Comparison of ENCODE assay signal across 8 mouse cellular contexts in genomic region chr8:126596097-126596634, GRCm38 (mm10). TPM values are rescaled to one million over a fixed set of nuclear protein-coding genes. Genes with fewer than 3 reads are reported as not detected.
DNase-seq lines count a peak whose midpoint lies in the region; ATAC-seq and TF ChIP-seq lines count a peak whose summit lies in the region.

No protein-coding gene starts in this region.

- H3K36me3 ChIP-seq in ES-Bruce4 (ENCODE audit: control insufficient read depth, insufficient read depth, low read length, poor library complexity, severe bottlenecking), result peaks cover 5% of the 10 kb centered on the region
- H3K36me3 ChIP-seq in lung, postnatal 0 days (ENCODE audit: insufficient read depth, low read length), result peaks cover 6% of the 10 kb centered on the region

- no peaks in the 10 kb centered on the region for H3K27me3 ChIP-seq in ES-Bruce4 (ENCODE audit: control insufficient read depth, insufficient read depth, low read length, poor library complexity, severe bottlenecking)
- H3K27me3 ChIP-seq in lung, postnatal 0 days (replicated peaks; ENCODE audit: insufficient read depth, low read length), result no peaks in the 10 kb centered on the region

- peak overlapping the region; percentile 99 for H3K9ac ChIP-seq in ES-Bruce4 (ENCODE audit: low read depth, poor library complexity, severe bottlenecking)
- peak overlapping the region; percentile 54; the same call in 1 of the 2 replicates for H3K9ac ChIP-seq in lung, postnatal 0 days (replicated peaks; ENCODE audit: low read depth)

- TF ChIP-seq CTCF in ES-Bruce4 (IDR thresholded peaks at IDR 0.05; ENCODE audit: low read depth, low read length), result no peak
- TF ChIP-seq CTCF in lung, postnatal 0 days (IDR thresholded peaks at IDR 0.05), result peak; percentile 30

- TF ChIP-seq POLR2A in ES-Bruce4 (IDR thresholded peaks at IDR 0.05; ENCODE audit: insufficient read depth, low read length), result no peak

- no peaks in the 10 kb centered on the region for H3K9me3 ChIP-seq in ES-Bruce4 (replicated peaks; ENCODE audit: control insufficient read depth, insufficient read depth, low read length, poor library complexity, severe bottlenecking)
- H3K9me3 ChIP-seq in lung, postnatal 0 days (ENCODE audit: low read length), result no peaks in the 10 kb centered on the region

- H3K27ac ChIP-seq in ES-Bruce4 (ENCODE audit: insufficient read depth, low read length), result peak overlapping the region; percentile 53; the same call in 1 of the 2 replicates
- H3K27ac ChIP-seq in lung, postnatal 0 days (ENCODE audit: low read length), result peak overlapping the region; percentile 100

- ATAC-seq in lung, postnatal 0 days, result peak; percentile 42

- peak overlapping the region; percentile 10; the same call in 1 of the 2 replicates for H3K4me3 ChIP-seq in ES-Bruce4 (ENCODE audit: low read depth, low read length)
- peak overlapping the region; percentile 34; the same call in 1 of the 2 replicates for H3K4me3 ChIP-seq in lung, postnatal 0 days (ENCODE audit: low read depth, low read length)

- 1% methylated on average over 12 of the region's 12 CpGs for WGBS in lung, postnatal 0 days

- peaks cover 5% of the 10 kb centered on the region for H3K4me1 ChIP-seq in ES-Bruce4 (ENCODE audit: control insufficient read depth, insufficient read depth, low read length)
- peaks cover 32% of the 10 kb centered on the region for H3K4me1 ChIP-seq in lung, postnatal 0 days (ENCODE audit: insufficient read depth, low read depth, low read length)

- DNase-seq in cerebellum, adult 11-12 months, result peak; percentile 75
- peak; percentile 78 for DNase-seq in forelimb bud, embryonic 11.5 days (ENCODE audit: low read depth, low spot score)
- peak; percentile 94 for DNase-seq in heart, postnatal 4 days
- peak; percentile 84 to 85 for DNase-seq in layer of hippocampus, postnatal 10 days (ENCODE audit: low spot score in 2 of 2)
- peak; percentile 99 for DNase-seq in lung, postnatal 0 days (ENCODE audit: low spot score)
- DNase-seq in ovary, postnatal 10 days (ENCODE audit: low spot score), result peak; percentile 72
- peak; percentile 63 for DNase-seq in thymus, postnatal 14 days

- peak overlapping the region; percentile 90 for H3K4me2 ChIP-seq in lung, postnatal 0 days (replicated peaks; ENCODE audit: low read depth, low read length)

- TF ChIP-seq EP300 in ES-Bruce4 (IDR thresholded peaks at IDR 0.05; ENCODE audit: insufficient read depth, low read depth, low read length), result peak; percentile 77
- peak; percentile 94 for TF ChIP-seq EP300 in lung, postnatal 0 days (IDR thresholded peaks at IDR 0.05)

RNA-seq across cellular contexts. Expression of gene Irf2bp2, which starts 2.4 kb away (rescaled TPM):
- polyA plus RNA-seq in ES-Bruce4 (2011; ENCODE audit: insufficient read depth, insufficient read length, low read depth, missing spikeins), result 37.6 and 39.6 TPM in 2 replicates
- total RNA-seq in heart, postnatal 4 days (2021), result 10 to 100 TPM; 98.2 to 100.0 TPM
- total RNA-seq in layer of hippocampus, postnatal 10 days (2021), result 10 to 100 TPM; 57.0 to 63.1 TPM
- polyA plus RNA-seq in lung, postnatal 0 days (2015; fragmentation: Nextera tagmentation; extraction: Ambion mirVana), result 19.5 and 24.1 TPM in 2 replicates

Comparison
In these comparisons a context has a peak if more than half of its experiments do, and no peak if none do; other contexts are left out.
1. Peak in every context shown above with its lines: DNase-seq, ATAC-seq, H3K4me3 ChIP-seq and H3K27ac ChIP-seq.